Comparison of ENCODE assay signal across 8 mouse cellular contexts in genomic region chr15:103307125-103307524, GRCm38 (mm10). TPM values are rescaled to one million over a fixed set of nuclear protein-coding genes. Genes with fewer than 3 reads are reported as not detected.
DNase-seq lines count a peak whose midpoint lies in the region; ATAC-seq and TF ChIP-seq lines count a peak whose summit lies in the region.

No protein-coding gene starts in this region.

- WGBS in heart, embryonic 12.5 days, result 2% methylated on average over 7 of the region's 7 CpGs
- WGBS in kidney, embryonic 16.5 days, result 0% methylated on average over 7 of the region's 7 CpGs

- H3K4me2 ChIP-seq in heart, embryonic 12.5 days, result peak overlapping the region; percentile 47
- H3K4me2 ChIP-seq in kidney, embryonic 16.5 days (replicated peaks; ENCODE audit: low read depth, low read length), result peak overlapping the region; percentile 39

- peak overlapping the region; percentile 97 for H3K27ac ChIP-seq in bone marrow macrophage, adult 2 months (ENCODE audit: insufficient read depth, low read depth, low read length)
- no peak overlapping the region for H3K27ac ChIP-seq in heart, embryonic 12.5 days (ENCODE audit: poor library complexity, severe bottlenecking)
- H3K27ac ChIP-seq in kidney, embryonic 16.5 days (ENCODE audit: low read length), result peak overlapping the region; percentile 99

- 0 out of 2 replicates have a peak overlapping the region, but pooled peaks have one; percentile 46 for H3K9ac ChIP-seq in heart, embryonic 12.5 days
- H3K9ac ChIP-seq in kidney, embryonic 16.5 days (replicated peaks; ENCODE audit: low read length), result peak overlapping the region; percentile 49

- peak; percentile 96 for DNase-seq in B cell, adult 2 months
- DNase-seq in liver, result peak; percentile 90
- DNase-seq in monocyte, adult 2 months (ENCODE audit: low read depth in 1 of 2, low spot score in 2 of 2), result peak; percentile 76 to 88
- peak; percentile 77 to 88 for DNase-seq in spleen, postnatal 14 days (ENCODE audit: low spot score in 2 of 2)

- H3K4me3 ChIP-seq in bone marrow macrophage, adult 2 months (ENCODE audit: insufficient read depth, low read length), result no peak overlapping the region; the same call in 1 of the 2 replicates
- no peak overlapping the region for H3K4me3 ChIP-seq in heart, embryonic 12.5 days
- H3K4me3 ChIP-seq in kidney, embryonic 16.5 days (ENCODE audit: low read length), result no peak overlapping the region

- TF ChIP-seq CTCF in bone marrow macrophage, adult 2 months (IDR thresholded peaks at IDR 0.05; ENCODE audit: low read depth, low read length), result peak; percentile 85

- no peak for TF ChIP-seq POLR2A in bone marrow macrophage, adult 2 months (IDR thresholded peaks at IDR 0.05; ENCODE audit: borderline replicate concordance, low read depth, low read length)

- peak; percentile 81 for ATAC-seq in erythroblast, adult 5-6 weeks (replicated peaks; ENCODE audit: low FRiP score, poor library complexity, severe bottlenecking)
- ATAC-seq in heart, embryonic 12.5 days (ENCODE audit: insufficient number of reproducible peaks, low FRiP score), result no peak
- ATAC-seq in kidney, embryonic 16.5 days (ENCODE audit: low FRiP score, low TSS enrichment), result no peak

- H3K4me1 ChIP-seq in bone marrow macrophage, adult 2 months (ENCODE audit: control insufficient read depth, insufficient read depth, low read length), result peaks cover 59% of the 10 kb centered on the region
- H3K4me1 ChIP-seq in heart, embryonic 12.5 days (replicated peaks), result peaks cover 50% of the 10 kb centered on the region
- H3K4me1 ChIP-seq in kidney, embryonic 16.5 days (ENCODE audit: insufficient read depth, low read length), result peaks cover 68% of the 10 kb centered on the region

- no peaks in the 10 kb centered on the region for H3K36me3 ChIP-seq in heart, embryonic 12.5 days
- no peaks in the 10 kb centered on the region for H3K36me3 ChIP-seq in kidney, embryonic 16.5 days (ENCODE audit: insufficient read depth, low read length)

- peaks cover 9% of the 10 kb centered on the region for H3K27me3 ChIP-seq in heart, embryonic 12.5 days (replicated peaks)
- no peaks in the 10 kb centered on the region for H3K27me3 ChIP-seq in kidney, embryonic 16.5 days (ENCODE audit: insufficient read depth, low read length)

- H3K9me3 ChIP-seq in heart, embryonic 12.5 days (replicated peaks), result no peaks in the 10 kb centered on the region
- no peaks in the 10 kb centered on the region for H3K9me3 ChIP-seq in kidney, embryonic 16.5 days (ENCODE audit: low read length)

RNA-seq across cellular contexts. Expression of gene Gpr84, which starts 3.3 kb away (rescaled TPM):
- 1.4 and 2.7 TPM in 2 replicates for polyA plus RNA-seq in bone marrow macrophage, adult 2 months (2012; ENCODE audit: insufficient read depth, insufficient read length, missing spikeins)
- 0.96 and 2.1 TPM in 2 replicates for total RNA-seq in erythroblast, adult 5-6 weeks (2015; ENCODE audit: low replicate concordance)
- total RNA-seq in erythroblast, adult 5-6 weeks (2017; ENCODE audit: low replicate concordance), result 0.70 and 1.3 TPM in 2 replicates
- 0.17 and 0.29 TPM in 2 replicates for polyA plus RNA-seq in heart, embryonic 12.5 days (2016; fragmentation: Nextera tagmentation; extraction: Ambion mirVana)
- 0.30 and 0.67 TPM in 2 replicates for polyA plus RNA-seq in kidney, embryonic 16.5 days (2015; fragmentation: Nextera tagmentation; extraction: Ambion mirVana)

RNA-seq across cellular contexts. Expression of gene Zfp385a, which starts 32.8 kb away (rescaled TPM):
- 73.0 and 86.1 TPM in 2 replicates for polyA plus RNA-seq in bone marrow macrophage, adult 2 months (2012; ENCODE audit: insufficient read depth, insufficient read length, missing spikeins)
- 2.9 and 5.6 TPM in 2 replicates for total RNA-seq in erythroblast, adult 5-6 weeks (2015; ENCODE audit: low replicate concordance)
- total RNA-seq in erythroblast, adult 5-6 weeks (2017; ENCODE audit: low replicate concordance), result 0.68 and 0.84 TPM in 2 replicates
- 9.2 and 10.3 TPM in 2 replicates for polyA plus RNA-seq in heart, embryonic 12.5 days (2016; fragmentation: Nextera tagmentation; extraction: Ambion mirVana)
- polyA plus RNA-seq in kidney, embryonic 16.5 days (2015; fragmentation: Nextera tagmentation; extraction: Ambion mirVana), result 12.4 and 14.4 TPM in 2 replicates

RNA-seq across cellular contexts. Expression of gene Copz1, which starts 34.6 kb away (rescaled TPM):
- 129 and 132 TPM in 2 replicates for polyA plus RNA-seq in bone marrow macrophage, adult 2 months (2012; ENCODE audit: insufficient read depth, insufficient read length, missing spikeins)
- total RNA-seq in erythroblast, adult 5-6 weeks (2015; ENCODE audit: low replicate concordance), result 123 and 131 TPM in 2 replicates
- 54.0 and 56.5 TPM in 2 replicates for total RNA-seq in erythroblast, adult 5-6 weeks (2017; ENCODE audit: low replicate concordance)
- polyA plus RNA-seq in heart, embryonic 12.5 days (2016; fragmentation: Nextera tagmentation; extraction: Ambion mirVana), result 166 TPM in 2 replicates
- polyA plus RNA-seq in kidney, embryonic 16.5 days (2015; fragmentation: Nextera tagmentation; extraction: Ambion mirVana), result 324 and 333 TPM in 2 replicates

RNA-seq across cellular contexts. Expression of gene Nfe2, which starts 48.9 kb away (rescaled TPM):
- polyA plus RNA-seq in bone marrow macrophage, adult 2 months (2012; ENCODE audit: insufficient read depth, insufficient read length, missing spikeins), result 0.88 and 1.7 TPM in 2 replicates
- 449 and 473 TPM in 2 replicates for total RNA-seq in erythroblast, adult 5-6 weeks (2015; ENCODE audit: low replicate concordance)
- 629 and 671 TPM in 2 replicates for total RNA-seq in erythroblast, adult 5-6 weeks (2017; ENCODE audit: low replicate concordance)
- 12.1 and 12.4 TPM in 2 replicates for polyA plus RNA-seq in heart, embryonic 12.5 days (2016; fragmentation: Nextera tagmentation; extraction: Ambion mirVana)
- 3.8 and 4.2 TPM in 2 replicates for polyA plus RNA-seq in kidney, embryonic 16.5 days (2015; fragmentation: Nextera tagmentation; extraction: Ambion mirVana)

RNA-seq across cellular contexts. Expression of gene Itga5, which starts 59.4 kb away (rescaled TPM):
- 34.0 and 37.3 TPM in 2 replicates for polyA plus RNA-seq in bone marrow macrophage, adult 2 months (2012; ENCODE audit: insufficient read depth, insufficient read length, missing spikeins)
- total RNA-seq in erythroblast, adult 5-6 weeks (2015; ENCODE audit: low replicate concordance), result 2.5 and 7.9 TPM in 2 replicates
- total RNA-seq in erythroblast, adult 5-6 weeks (2017; ENCODE audit: low replicate concordance), result 2.4 TPM in 2 replicates
- 111 and 115 TPM in 2 replicates for polyA plus RNA-seq in heart, embryonic 12.5 days (2016; fragmentation: Nextera tagmentation; extraction: Ambion mirVana)
- 40.7 and 44.3 TPM in 2 replicates for polyA plus RNA-seq in kidney, embryonic 16.5 days (2015; fragmentation: Nextera tagmentation; extraction: Ambion mirVana)
